Mouse (Mus musculus) left cerebral cortex, postnatal 14 days (tissue): Measurements from ENCODE around the gene Gm20792. TPM values are rescaled to one million over a fixed set of nuclear protein-coding genes. Genes with fewer than 3 reads are reported as not detected.
"Not testable (repeated sequence)": the region's sequence is repeated elsewhere in the genome, so short reads cannot be mapped to it uniquely, and the experiment has no call there.

Source experiments
- DNase-seq, 2 experiments: peaks; one replicate each; pipeline ENCODE4 v3.0.0; 2021 to 2022; ENCODE audit warnings: low spot score in 2 of 2, mixed read lengths in 1 of 2
- intact Hi-C: fragments of 180-260 bp; cut with DNase I; formaldehyde crosslinking; loops from one replicate; pipeline ENCODE4 v1.15.1; 2025
- long read RNA-seq, 2 experiments: library from polyadenylated mRNA; stranded (forward); transcript quantifications; one replicate each; pipeline ENCODE4 v2.0.0; 2021
- total RNA-seq, 2 experiments: library from RNA; stranded (reverse); gene quantifications; 2 replicates each; pipeline ENCODE4 v1.2.3; 2021

Gm20792 gene
- total RNA-seq: not detected
- long read RNA-seq, experiment 1: 0 reads
- long read RNA-seq, experiment 2: 0 reads

DNA sequence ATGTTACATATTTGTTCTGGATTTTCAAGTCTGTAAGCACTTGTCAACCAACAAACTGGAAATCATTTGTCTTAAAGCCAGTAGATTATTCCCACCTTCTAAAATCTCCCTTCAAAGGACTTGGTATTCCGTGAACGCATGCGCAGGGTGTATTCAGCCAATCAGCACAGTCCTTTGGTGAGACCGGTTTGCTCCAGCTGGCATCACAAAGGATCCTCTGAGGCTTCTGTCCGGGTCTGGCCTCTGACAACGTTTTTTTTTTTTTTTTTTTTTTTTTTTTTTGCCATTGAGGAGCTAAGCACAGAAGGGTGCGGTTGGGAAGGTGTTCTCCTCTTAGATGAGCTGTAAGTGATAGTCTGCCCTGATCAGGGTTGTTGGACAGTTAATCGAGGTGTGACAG, at the start of gene Gm20792:
Gm20792 (plus strand) TSS at position 301 of the 400 bp plus-strand sequence.
- intact Hi-C loops, DNase-seq: not testable (repeated sequence)
